Mouse (Mus musculus): ENCODE data around the gene Bicdl1. TPM values are rescaled to one million over a fixed set of nuclear protein-coding genes. Genes with fewer than 3 reads are reported as not detected.

Gene Bicdl1
- polyA plus RNA-seq (2015; fragmentation: Nextera tagmentation; extraction: Ambion mirVana), result 9.1 and 9.7 TPM in 2 replicates

GRCm38 (mm10) chr5:115731001-115731731 lies at the start of gene Bicdl1:
TSS of gene Bicdl1 (minus strand) at chr5:115731621.
- H3K4me1 ChIP-seq (ENCODE audit: control insufficient read depth, insufficient read depth, low read length), result peaks cover 6% of the 10 kb centered on the region
- under 1% methylated on average over 64 of the region's 83 CpGs for WGBS
- no peaks in the 10 kb centered on the region for H3K9me3 ChIP-seq (ENCODE audit: control insufficient read depth, low read length)
- peak within 1 kb of the TSS; percentile 63 for H3K4me3 ChIP-seq (ENCODE audit: low read length)
- peak; percentile 65 for ATAC-seq
- H3K36me3 ChIP-seq (ENCODE audit: control insufficient read depth, insufficient read depth, low read length), result no peaks in the 10 kb centered on the region
- H3K9ac ChIP-seq (ENCODE audit: low read depth, low read length), result peak within 1 kb of the TSS; percentile 54
- H3K4me2 ChIP-seq (ENCODE audit: low read depth, low read length), result peak within 1 kb of the TSS; percentile 98
- H3K27ac ChIP-seq (ENCODE audit: low read length), result peak within 1 kb of the TSS; percentile 69
- peaks cover 4% of the 10 kb centered on the region; the same call in 1 of the 2 replicates for H3K27me3 ChIP-seq (replicated peaks; ENCODE audit: control insufficient read depth, insufficient read depth, low read length)

GRCm38 (mm10) chr5:115776911-115777310 lies 45.5 kb upstream of the Bicdl1 start:
- H3K9me3 ChIP-seq (ENCODE audit: control insufficient read depth, low read length), result no peaks in the 10 kb centered on the region
- H3K27me3 ChIP-seq (replicated peaks; ENCODE audit: control insufficient read depth, insufficient read depth, low read length), result no peaks in the 10 kb centered on the region
- no peak overlapping the region for H3K4me2 ChIP-seq (ENCODE audit: low read depth, low read length)
- H3K36me3 ChIP-seq (ENCODE audit: control insufficient read depth, insufficient read depth, low read length), result no peaks in the 10 kb centered on the region
- H3K4me1 ChIP-seq (ENCODE audit: control insufficient read depth, insufficient read depth, low read length), result no peaks in the 10 kb centered on the region
- WGBS, result 73% methylated on average over 4 of the region's 4 CpGs
- no peak overlapping the region for H3K4me3 ChIP-seq (ENCODE audit: low read length)
- H3K27ac ChIP-seq (ENCODE audit: low read length), result no peak overlapping the region
- no peak overlapping the region for H3K9ac ChIP-seq (ENCODE audit: low read depth, low read length)
- ATAC-seq, result no peak

GRCm38 (mm10) chr5:115775350-115775749 lies 43.9 kb upstream of the Bicdl1 start:
- ATAC-seq, result no peak
- Histone ChIP-seq H3K4me1 (ENCODE audit: control insufficient read depth, insufficient read depth, low read length) (no peaks in the 10 kb centered on the region), H3K27ac (ENCODE audit: low read length) (no peak overlapping the region), H3K4me2 (ENCODE audit: low read depth, low read length) (no peak overlapping the region), H3K36me3 (ENCODE audit: control insufficient read depth, insufficient read depth, low read length) (no peaks in the 10 kb centered on the region), H3K9ac (ENCODE audit: low read depth, low read length) (no peak overlapping the region), H3K9me3 (ENCODE audit: control insufficient read depth, low read length) (no peaks in the 10 kb centered on the region), H3K4me3 (ENCODE audit: low read length) (no peak overlapping the region), H3K27me3 (replicated peaks; ENCODE audit: control insufficient read depth, insufficient read depth, low read length) (no peaks in the 10 kb centered on the region)
- 41% methylated on average over 4 of the region's 4 CpGs for WGBS

GRCm38 (mm10) chr5:115770048-115770447 lies 38.6 kb upstream of the Bicdl1 start:
- no peak overlapping the region for H3K9ac ChIP-seq (ENCODE audit: low read depth, low read length)
- whole genome bisulfite sequencing, result 87% methylated on average over 4 of the region's 4 CpGs
- no peak for ATAC-seq

GRCm38 (mm10) chr5:115769116-115769515 lies 37.7 kb upstream of the Bicdl1 start:
- no peak overlapping the region for H3K9ac ChIP-seq (ENCODE audit: low read depth, low read length)
- H3K27ac ChIP-seq (ENCODE audit: low read length), result no peak overlapping the region
- H3K4me3 ChIP-seq (ENCODE audit: low read length), result no peak overlapping the region
- no peaks in the 10 kb centered on the region for H3K4me1 ChIP-seq (ENCODE audit: control insufficient read depth, insufficient read depth, low read length)
- no peak overlapping the region for H3K4me2 ChIP-seq (ENCODE audit: low read depth, low read length)
- no peaks in the 10 kb centered on the region for H3K27me3 ChIP-seq (replicated peaks; ENCODE audit: control insufficient read depth, insufficient read depth, low read length)
- H3K9me3 ChIP-seq (ENCODE audit: control insufficient read depth, low read length), result no peaks in the 10 kb centered on the region
- H3K36me3 ChIP-seq (ENCODE audit: control insufficient read depth, insufficient read depth, low read length), result no peaks in the 10 kb centered on the region
- no peak for ATAC-seq
- 93% methylated on average over 4 of the region's 4 CpGs for WGBS

More at GRCm38 (mm10) chr5:115770048-115770447, 38.6 kb upstream of the Bicdl1 start:
- Histone ChIP-seq H3K27ac (ENCODE audit: low read length) (no peak overlapping the region), H3K36me3 (ENCODE audit: control insufficient read depth, insufficient read depth, low read length) (no peaks in the 10 kb centered on the region), H3K4me1 (ENCODE audit: control insufficient read depth, insufficient read depth, low read length) (no peaks in the 10 kb centered on the region), H3K4me2 (ENCODE audit: low read depth, low read length) (no peak overlapping the region), H3K27me3 (replicated peaks; ENCODE audit: control insufficient read depth, insufficient read depth, low read length) (no peaks in the 10 kb centered on the region), H3K9me3 (ENCODE audit: control insufficient read depth, low read length) (no peaks in the 10 kb centered on the region), H3K4me3 (ENCODE audit: low read length) (no peak overlapping the region)

GRCm38 (mm10) chr5:115766821-115767220 lies 35.4 kb upstream of the Bicdl1 start:
- no peak for ATAC-seq
- no peak overlapping the region for H3K9ac ChIP-seq (ENCODE audit: low read depth, low read length)
- no peaks in the 10 kb centered on the region for H3K4me1 ChIP-seq (ENCODE audit: control insufficient read depth, insufficient read depth, low read length)
- 69% methylated on average over 8 of the region's 8 CpGs for WGBS
- H3K9me3 ChIP-seq (ENCODE audit: control insufficient read depth, low read length), result no peaks in the 10 kb centered on the region
- H3K27ac ChIP-seq (ENCODE audit: low read length), result no peak overlapping the region
- H3K4me3 ChIP-seq (ENCODE audit: low read length), result no peak overlapping the region
- H3K27me3 ChIP-seq (replicated peaks; ENCODE audit: control insufficient read depth, insufficient read depth, low read length), result no peaks in the 10 kb centered on the region
- no peak overlapping the region for H3K4me2 ChIP-seq (ENCODE audit: low read depth, low read length)
- H3K36me3 ChIP-seq (ENCODE audit: control insufficient read depth, insufficient read depth, low read length), result no peaks in the 10 kb centered on the region

GRCm38 (mm10) chr5:115763981-115764380 lies 32.6 kb upstream of the Bicdl1 start:
- Histone ChIP-seq H3K4me1 (ENCODE audit: control insufficient read depth, insufficient read depth, low read length) (no peaks in the 10 kb centered on the region), H3K9ac (ENCODE audit: low read depth, low read length) (no peak overlapping the region), H3K27me3 (replicated peaks; ENCODE audit: control insufficient read depth, insufficient read depth, low read length) (no peaks in the 10 kb centered on the region), H3K4me2 (ENCODE audit: low read depth, low read length) (no peak overlapping the region), H3K27ac (ENCODE audit: low read length) (no peak overlapping the region), H3K4me3 (ENCODE audit: low read length) (no peak overlapping the region), H3K36me3 (ENCODE audit: control insufficient read depth, insufficient read depth, low read length) (no peaks in the 10 kb centered on the region), H3K9me3 (ENCODE audit: control insufficient read depth, low read length) (no peaks in the 10 kb centered on the region)
- ATAC-seq, result no peak
- WGBS, result 89% methylated on average over 2 of the region's 2 CpGs

- H3K27me3 ChIP-seq (replicated peaks; ENCODE audit: control insufficient read depth, insufficient read depth, low read length), result no peaks in the 10 kb centered on the region
- WGBS, result 59% methylated on average over 11 of the region's 11 CpGs
- H3K4me3 ChIP-seq (ENCODE audit: low read length), result no peak overlapping the region
- H3K4me2 ChIP-seq (ENCODE audit: low read depth, low read length), result no peak overlapping the region
- no peak overlapping the region for H3K9ac ChIP-seq (ENCODE audit: low read depth, low read length)
- no peaks in the 10 kb centered on the region for H3K9me3 ChIP-seq (ENCODE audit: control insufficient read depth, low read length)
- ATAC-seq, result no peak
- H3K27ac ChIP-seq (ENCODE audit: low read length), result no peak overlapping the region
- no peaks in the 10 kb centered on the region for H3K36me3 ChIP-seq (ENCODE audit: control insufficient read depth, insufficient read depth, low read length)
- no peaks in the 10 kb centered on the region for H3K4me1 ChIP-seq (ENCODE audit: control insufficient read depth, insufficient read depth, low read length)
Observed at GRCm38 (mm10) chr5:115760903-115761302, 29.5 kb upstream of the Bicdl1 start.

- Histone ChIP-seq H3K4me2 (ENCODE audit: low read depth, low read length) (no peak overlapping the region), H3K27me3 (replicated peaks; ENCODE audit: control insufficient read depth, insufficient read depth, low read length) (no peaks in the 10 kb centered on the region), H3K9me3 (ENCODE audit: control insufficient read depth, low read length) (no peaks in the 10 kb centered on the region), H3K36me3 (ENCODE audit: control insufficient read depth, insufficient read depth, low read length) (no peaks in the 10 kb centered on the region), H3K4me1 (ENCODE audit: control insufficient read depth, insufficient read depth, low read length) (no peaks in the 10 kb centered on the region), H3K9ac (ENCODE audit: low read depth, low read length) (no peak overlapping the region), H3K27ac (ENCODE audit: low read length) (no peak overlapping the region), H3K4me3 (ENCODE audit: low read length) (no peak overlapping the region)
- WGBS, result 44% methylated on average over 10 of the region's 10 CpGs
- ATAC-seq, result no peak
Observed at GRCm38 (mm10) chr5:115758431-115759180, 27.2 kb upstream of the Bicdl1 start.

Data from intestine, embryonic 16.5 days (tissue).